In genomic region chr7:27731946-27732345, GRCm38 (mm10) we compare ENCODE assay signal across 8 mouse cellular contexts. TPM values are rescaled to one million over a fixed set of nuclear protein-coding genes. Genes with fewer than 3 reads are reported as not detected.
A peak's percentile ranks its signal among the peaks of the same experiment; 100 is the strongest.
DNase-seq lines count a peak whose midpoint lies in the region; ATAC-seq and TF ChIP-seq lines count a peak whose summit lies in the region.

No protein-coding gene starts in this region.

- H3K79me2 ChIP-seq in heart, adult 2 months (replicated peaks; ENCODE audit: control insufficient read depth, insufficient read depth, low read length): 0 out of 2 replicates have a peak, but pooled peaks cover 2% of the 10 kb centered on the region

- no peaks in the 10 kb centered on the region for H3K36me3 ChIP-seq in heart, adult 2 months (ENCODE audit: control insufficient read depth, insufficient read depth, low read length)
- H3K36me3 ChIP-seq in E14TG2a.4 (ENCODE audit: insufficient read depth, low read length): no peaks in the 10 kb centered on the region
- H3K36me3 ChIP-seq in forebrain, embryonic 11.5 days (ENCODE audit: control insufficient read depth, insufficient read depth, low read length): no peaks in the 10 kb centered on the region; the same call in 1 of the 2 replicates
- H3K36me3 ChIP-seq in liver, postnatal 0 days (replicated peaks; ENCODE audit: insufficient read depth, low read length): no peaks in the 10 kb centered on the region

- no peak for TF ChIP-seq CTCF in heart, adult 2 months (IDR thresholded peaks at IDR 0.05)
- no peak for TF ChIP-seq CTCF in E14TG2a.4 (conservative IDR thresholded peaks at IDR 0.05; ENCODE audit: low read length)
- no peak for TF ChIP-seq CTCF in liver, postnatal 0 days (IDR thresholded peaks at IDR 0.05; ENCODE audit: low read depth)

- no peak for TF ChIP-seq POLR2A in heart, adult 2 months (IDR thresholded peaks at IDR 0.05; ENCODE audit: insufficient read depth, low read depth, low read length)

- peak; percentile 8; the same call in 1 of the 2 replicates for ATAC-seq in forebrain, embryonic 11.5 days (replicated peaks; ENCODE audit: low FRiP score)
- ATAC-seq in liver, postnatal 0 days: peak; percentile 22
- no peak for ATAC-seq in inflammation-experienced regulatory T-cells, adult 6 months

- H3K27me3 ChIP-seq in heart, adult 2 months (ENCODE audit: control insufficient read depth, insufficient read depth, low read length): no peaks in the 10 kb centered on the region
- H3K27me3 ChIP-seq in E14TG2a.4 (ENCODE audit: insufficient read depth, low read length): no peaks in the 10 kb centered on the region
- H3K27me3 ChIP-seq in forebrain, embryonic 11.5 days (ENCODE audit: control insufficient read depth, insufficient read depth, low read length): no peaks in the 10 kb centered on the region
- H3K27me3 ChIP-seq in liver, postnatal 0 days (ENCODE audit: insufficient read depth, low read length): no peaks in the 10 kb centered on the region

- H3K9me3 ChIP-seq in E14TG2a.4 (ENCODE audit: low read length): peaks cover 15% of the 10 kb centered on the region
- no peaks in the 10 kb centered on the region for H3K9me3 ChIP-seq in forebrain, embryonic 11.5 days (ENCODE audit: control insufficient read depth, low read length)
- no peaks in the 10 kb centered on the region for H3K9me3 ChIP-seq in liver, postnatal 0 days (ENCODE audit: low read length)

- whole genome bisulfite sequencing in heart, adult 2 months: 11% methylated on average over 12 of the region's 12 CpGs
- WGBS in forebrain, embryonic 11.5 days: 3% methylated on average over 12 of the region's 12 CpGs
- 15% methylated on average over 12 of the region's 12 CpGs for WGBS in liver, postnatal 0 days (ENCODE audit: insufficient replicate concordance)

- TF ChIP-seq EP300 in heart, adult 2 months (IDR thresholded peaks at IDR 0.05; ENCODE audit: insufficient read depth, low read depth, low read length): no peak
- no peak for TF ChIP-seq EP300 in liver, postnatal 0 days (IDR thresholded peaks at IDR 0.05; ENCODE audit: low read depth)

- H3K4me3 ChIP-seq in heart, adult 2 months: peak overlapping the region; percentile 69
- peak overlapping the region; percentile 82 for H3K4me3 ChIP-seq in E14TG2a.4 (replicated peaks; ENCODE audit: low read length)
- peak overlapping the region; percentile 68 for H3K4me3 ChIP-seq in forebrain, embryonic 11.5 days (ENCODE audit: low read depth, low read length)
- H3K4me3 ChIP-seq in liver, postnatal 0 days (ENCODE audit: low read depth, low read length): peak overlapping the region; percentile 61

- no peak for DNase-seq in heart, adult 2 months
- DNase-seq in heart, postnatal 14 days: no peak
- DNase-seq in forebrain, embryonic 11.5 days (ENCODE audit: low spot score): peak; percentile 58
- no peak for DNase-seq in liver, postnatal 0 days
- no peak for DNase-seq in layer of hippocampus, adult 8-10 months (ENCODE audit: low spot score in 2 of 2)
- no peak for DNase-seq in frontal cortex, postnatal 14 days (ENCODE audit: low spot score in 2 of 2)

- H3K27ac ChIP-seq in heart, adult 2 months: peak overlapping the region; percentile 77
- H3K27ac ChIP-seq in forebrain, embryonic 11.5 days (ENCODE audit: low read depth, low read length): peak overlapping the region; percentile 98
- peak overlapping the region; percentile 72 for H3K27ac ChIP-seq in liver, postnatal 0 days (ENCODE audit: low read depth)

- peak overlapping the region; percentile 58 for H3K4me2 ChIP-seq in forebrain, embryonic 11.5 days (ENCODE audit: low read depth, low read length, severe bottlenecking)
- H3K4me2 ChIP-seq in liver, postnatal 0 days (ENCODE audit: low read depth, low read length): peak overlapping the region; percentile 86

- no peaks in the 10 kb centered on the region; the same call in 1 of the 2 replicates for H3K4me1 ChIP-seq in heart, adult 2 months (ENCODE audit: control insufficient read depth, insufficient read depth, low read length)
- peaks cover 53% of the 10 kb centered on the region for H3K4me1 ChIP-seq in E14TG2a.4 (replicated peaks; ENCODE audit: low read depth, low read length)
- H3K4me1 ChIP-seq in forebrain, embryonic 11.5 days (replicated peaks; ENCODE audit: control insufficient read depth, insufficient read depth, low read length): peaks cover 16% of the 10 kb centered on the region
- H3K4me1 ChIP-seq in liver, postnatal 0 days (ENCODE audit: insufficient read depth): peaks cover 10% of the 10 kb centered on the region; the same call in 1 of the 2 replicates

- intact Hi-C loops in heart, adult 2 months (cut with DNase I): loop anchor here (5.0 kb wide), 1 partner anchor 70 kb away; no protein-coding TSS in a partner anchor
- intact Hi-C loops in heart, postnatal 14 days (cut with DNase I): no loop called here

- H3K9ac ChIP-seq in heart, adult 2 months (ENCODE audit: low read depth, low read length): peak overlapping the region; percentile 85
- H3K9ac ChIP-seq in forebrain, embryonic 11.5 days (ENCODE audit: low read length): peak overlapping the region; percentile 94
- peak overlapping the region; percentile 68 for H3K9ac ChIP-seq in liver, postnatal 0 days (replicated peaks)

RNA-seq across cellular contexts. Expression of gene Zfp60, which starts 0.8 kb away (rescaled TPM):
- 1 to 10 TPM; 8.8 to 8.9 TPM for total RNA-seq in heart, adult 2 months (2021)
- 1.6 and 3.7 TPM in 2 replicates for polyA plus RNA-seq in heart, adult 2 months (2012; rRNA removed)
- total RNA-seq in heart, postnatal 14 days (2021): 10 to 100 TPM in 1 of 2 experiments, 1 to 10 TPM in 1; 9.0 to 10.6 TPM
- 93.9 and 94.3 TPM in 2 replicates for polyA plus RNA-seq in forebrain, embryonic 11.5 days (2014; fragmentation: Nextera tagmentation; extraction: Ambion mirVana)
- polyA plus RNA-seq in liver, postnatal 0 days (2015; fragmentation: Nextera tagmentation; extraction: Ambion mirVana): 3.2 and 3.9 TPM in 2 replicates
- 10 to 100 TPM; 37.9 to 43.5 (median 41.4) TPM for total RNA-seq in layer of hippocampus, adult 8-10 months (2022)
- 10 to 100 TPM in 1 of 3 experiments, 1 to 10 TPM in 2; 7.2 to 12.6 (median 8.5) TPM for polyA plus RNA-seq in inflammation-experienced regulatory T-cells, adult 6 months (2017; shearing (Covaris generic))

RNA-seq across cellular contexts. Expression of gene Zfp607b, which starts 42.8 kb away (rescaled TPM):
- under 1 TPM; 0.42 to 0.52 TPM for total RNA-seq in heart, adult 2 months (2021)
- 0.18 and 0.20 TPM in 2 replicates for polyA plus RNA-seq in heart, adult 2 months (2012; rRNA removed)
- total RNA-seq in heart, postnatal 14 days (2021): 1 to 10 TPM in 1 of 2 experiments, under 1 TPM in 1; 0.84 to 1.3 TPM
- polyA plus RNA-seq in forebrain, embryonic 11.5 days (2014; fragmentation: Nextera tagmentation; extraction: Ambion mirVana): 7.8 and 10.3 TPM in 2 replicates
- polyA plus RNA-seq in liver, postnatal 0 days (2015; fragmentation: Nextera tagmentation; extraction: Ambion mirVana): 0.46 and 0.78 TPM in 2 replicates
- total RNA-seq in layer of hippocampus, adult 8-10 months (2022): 10 to 100 TPM in 2 of 4 experiments, 1 to 10 TPM in 2; 9.6 to 13.5 (median 10.5) TPM
- 1 to 10 TPM; 1.9 to 3.5 (median 3.3) TPM for polyA plus RNA-seq in inflammation-experienced regulatory T-cells, adult 6 months (2017; shearing (Covaris generic))

RNA-seq across cellular contexts. Expression of gene Map3k10, which starts 57.5 kb away (rescaled TPM):
- 10 to 100 TPM; 20.6 to 21.7 TPM for total RNA-seq in heart, adult 2 months (2021)
- 13.5 and 14.6 TPM in 2 replicates for polyA plus RNA-seq in heart, adult 2 months (2012; rRNA removed)
- total RNA-seq in heart, postnatal 14 days (2021): 10 to 100 TPM; 17.0 to 22.4 TPM
- polyA plus RNA-seq in forebrain, embryonic 11.5 days (2014; fragmentation: Nextera tagmentation; extraction: Ambion mirVana): 10.3 and 12.5 TPM in 2 replicates
- 1.7 and 2.2 TPM in 2 replicates for polyA plus RNA-seq in liver, postnatal 0 days (2015; fragmentation: Nextera tagmentation; extraction: Ambion mirVana)
- total RNA-seq in layer of hippocampus, adult 8-10 months (2022): 100 to 1,000 TPM; 140 to 155 (median 146) TPM
- polyA plus RNA-seq in inflammation-experienced regulatory T-cells, adult 6 months (2017; shearing (Covaris generic)): 1 to 10 TPM in 1 of 3 experiments, under 1 TPM in 2; 0.88 to 1.4 (median 0.91) TPM
